Mouse (Mus musculus): Measurements from ENCODE around the gene 7530416G11Rik.

GRCm38 (mm10) chr15:85534215-85534614 lies 31.2 kb upstream of the 7530416G11Rik start:
- TF ChIP-seq CTCF (IDR thresholded peaks at IDR 0.05) = no peak
- TF ChIP-seq EP300 (IDR thresholded peaks at IDR 0.05) = no peak

Measured in lung, postnatal 0 days (tissue).